Mouse (Mus musculus) limb, embryonic 14.5 days (tissue): ENCODE results near the gene Pam. TPM values are rescaled to one million over a fixed set of nuclear protein-coding genes. Genes with fewer than 3 reads are reported as not detected.

Experiments used
- ATAC-seq: fragments of 200-750 bp; cut with Nextera tagmentation; 2 replicates; pipeline ENCODE4 v1.8.0; 2017; ENCODE audit warnings: low read depth, moderate number of reproducible peaks, moderate TSS enrichment; ENCODE audit not compliant: low FRiP score
- DNase-seq: peaks from one replicate; pipeline ENCODE4 v3.0.0-alpha.2; 2015; ENCODE audit warnings: low spot score
- H3K27ac ChIP-seq: fragments of 300-500 bp; sonication (generic); replicated peaks from 2 replicates; pipeline ENCODE4 v1.5.1; 2014; ENCODE audit warnings: low read depth, mild to moderate bottlenecking, low read length, moderate library complexity, mixed read lengths
- H3K27me3 ChIP-seq: fragments of 300-500 bp; sonication (generic); 2 replicates; pipeline ENCODE4 v1.6.1; 2014; ENCODE audit warnings: low read length, mixed read lengths; ENCODE audit not compliant: control insufficient read depth, insufficient read depth
- H3K36me3 ChIP-seq: fragments of 300-500 bp; sonication (generic); 2 replicates; pipeline ENCODE4 v1.6.1; 2014; ENCODE audit warnings: mild to moderate bottlenecking, low read length, moderate library complexity, mixed read lengths; ENCODE audit not compliant: control insufficient read depth, insufficient read depth
- H3K4me1 ChIP-seq: fragments of 300-500 bp; sonication (generic); 2 replicates; pipeline ENCODE4 v1.6.1; 2014; ENCODE audit warnings: antibody characterized with exemption, low read length, mixed read lengths; ENCODE audit not compliant: control insufficient read depth, insufficient read depth
- H3K4me2 ChIP-seq: fragments of 300-500 bp; sonication (generic); replicated peaks from 2 replicates; pipeline ENCODE4 v1.6.1; 2014; ENCODE audit warnings: low read depth, mild to moderate bottlenecking, low read length, moderate library complexity; ENCODE audit not compliant: severe bottlenecking
- H3K4me3 ChIP-seq: fragments of 300-500 bp; sonication (generic); replicated peaks from 2 replicates; pipeline ENCODE4 v1.5.1; 2014; ENCODE audit warnings: low read length
- H3K9ac ChIP-seq: fragments of 300-500 bp; sonication (generic); 2 replicates; pipeline ENCODE4 v1.6.1; 2014; ENCODE audit warnings: mild to moderate bottlenecking, low read depth, low read length, moderate library complexity; ENCODE audit not compliant: severe bottlenecking
- H3K9me3 ChIP-seq: fragments of 300-500 bp; sonication (generic); 2 replicates; pipeline ENCODE4 v1.6.1; 2016; ENCODE audit warnings: low read length; ENCODE audit not compliant: control insufficient read depth
- POLR2A ChIP-seq: fragments of 200-500 bp; IDR thresholded peaks from 2 replicates; pipeline ENCODE4 v1.8.0; 2012; ENCODE audit warnings: inconsistent platforms, mild to moderate bottlenecking, moderate library complexity, borderline replicate concordance; ENCODE audit not compliant: insufficient read depth, insufficient read length; ENCODE audit errors: extremely low read depth
- WGBS: fragments of 180-500 bp; shearing (Covaris S2); extraction: QIAGEN DNeasy Blood & Tissue Kit; methylation state at CpG from one replicate; pipeline ENCODE4 v1.1.7; 2014; 5-methylcytosine and 5-hydroxymethylcytosine counted together
- polyA plus RNA-seq, 2 experiments: library from polyadenylated mRNA; depleted of rRNA in 1 of 2; stranded (reverse) in 1 of 2; unstranded in 1 of 2; fragments of >200 nt; fragmentation: Nextera tagmentation in 1 of 2; extraction: Ambion mirVana in 1 of 2; gene quantifications; 2 replicates each; pipeline versions ENCODE4 v1.2.1 to v1.2.3; 2012 to 2014

Gene Pam
- polyA plus RNA-seq, 2 experiments: 37.8 to 54.1 TPM

GRCm38 (mm10) chr1:97942966-97943365 lies 152.5 kb downstream of the Pam start:
- no peaks in the 10 kb centered on the region for H3K27me3 ChIP-seq
- DNase-seq (no peak), ATAC-seq (no peak)
- H3K4me1 ChIP-seq: no peaks in the 10 kb centered on the region
- no peak for TF ChIP-seq POLR2A
- H3K27ac ChIP-seq: no peak overlapping the region
- 53% methylated on average over 2 of the region's 2 CpGs for WGBS
- no peaks in the 10 kb centered on the region for H3K36me3 ChIP-seq
- no peak overlapping the region for H3K9ac ChIP-seq
- no peak overlapping the region for H3K4me3 ChIP-seq
- no peaks in the 10 kb centered on the region for H3K9me3 ChIP-seq
- H3K4me2 ChIP-seq: no peak overlapping the region

DNA sequence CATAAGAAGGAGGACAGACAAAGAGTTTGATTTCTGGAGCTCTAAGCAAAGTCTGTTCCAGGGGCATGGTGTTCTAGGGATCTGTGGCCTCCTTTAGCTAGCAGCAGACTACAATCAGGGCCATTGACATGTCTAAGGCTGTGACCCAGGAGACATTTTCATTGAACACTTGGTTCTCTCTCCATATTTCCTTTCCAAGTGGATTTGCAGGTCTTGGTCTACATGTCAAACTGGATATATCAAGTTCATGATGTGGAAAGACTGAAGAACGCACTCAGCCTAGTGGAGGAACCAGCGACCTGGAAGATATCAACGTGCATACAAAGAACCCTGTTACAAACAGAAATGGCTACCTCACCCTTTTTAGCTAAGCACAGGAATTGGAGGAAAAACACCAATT lies 156.9 kb downstream of the Pam start:
- WGBS: 88% methylated on average over 3 of the region's 3 CpGs
- Histone ChIP-seq H3K27me3 (no peaks in the 10 kb centered on the region), H3K4me1 (no peaks in the 10 kb centered on the region), H3K4me2 (no peak overlapping the region), H3K9ac (no peak overlapping the region), H3K4me3 (no peak overlapping the region), H3K27ac (no peak overlapping the region), H3K36me3 (no peaks in the 10 kb centered on the region), H3K9me3 (no peaks in the 10 kb centered on the region)
- no peak for DNase-seq
- TF ChIP-seq POLR2A: no peak
- no peak for ATAC-seq

DNA sequence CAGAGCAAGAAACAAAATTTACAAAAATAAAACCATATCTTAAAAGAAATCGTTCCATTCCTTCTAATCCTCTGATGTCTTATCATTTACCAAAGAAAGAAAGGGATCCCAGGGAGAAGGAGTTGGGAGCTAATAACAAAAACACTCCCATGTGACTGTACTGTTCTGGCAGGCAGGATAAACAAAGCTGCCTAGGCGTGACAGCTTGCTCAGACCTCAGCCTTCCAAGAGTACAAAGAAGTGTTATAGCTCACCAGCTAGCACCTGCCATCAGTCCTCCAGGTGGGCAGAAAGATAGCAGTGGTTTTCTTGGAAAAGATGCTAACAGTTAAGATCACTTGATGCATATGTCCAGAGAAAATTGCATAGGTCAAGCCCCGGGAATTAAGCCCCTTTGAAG lies 157.4 kb downstream of the Pam start:
- Histone ChIP-seq H3K27me3 (no peaks in the 10 kb centered on the region), H3K4me2 (no peak overlapping the region), H3K4me1 (no peaks in the 10 kb centered on the region), H3K9ac (no peak overlapping the region), H3K9me3 (no peaks in the 10 kb centered on the region), H3K4me3 (no peak overlapping the region), H3K27ac (no peak overlapping the region), H3K36me3 (no peaks in the 10 kb centered on the region)
- no peak for TF ChIP-seq POLR2A
- ATAC-seq: no peak
- DNase-seq: no peak
- 73% methylated on average over 3 of the region's 3 CpGs for WGBS

- H3K9ac ChIP-seq: no peak overlapping the region
- no peaks in the 10 kb centered on the region for H3K9me3 ChIP-seq
- H3K4me3 ChIP-seq: no peak overlapping the region
- no peak overlapping the region for H3K4me2 ChIP-seq
- ATAC-seq (no peak), DNase-seq (no peak)
- H3K27ac ChIP-seq: no peak overlapping the region
- no peak for TF ChIP-seq POLR2A
- H3K36me3 ChIP-seq: no peaks in the 10 kb centered on the region
- no peaks in the 10 kb centered on the region for H3K27me3 ChIP-seq
- H3K4me1 ChIP-seq: no peaks in the 10 kb centered on the region
These were observed 160.5 kb downstream of the Pam start for GRCm38 (mm10) chr1:97934940-97935339.

DNA sequence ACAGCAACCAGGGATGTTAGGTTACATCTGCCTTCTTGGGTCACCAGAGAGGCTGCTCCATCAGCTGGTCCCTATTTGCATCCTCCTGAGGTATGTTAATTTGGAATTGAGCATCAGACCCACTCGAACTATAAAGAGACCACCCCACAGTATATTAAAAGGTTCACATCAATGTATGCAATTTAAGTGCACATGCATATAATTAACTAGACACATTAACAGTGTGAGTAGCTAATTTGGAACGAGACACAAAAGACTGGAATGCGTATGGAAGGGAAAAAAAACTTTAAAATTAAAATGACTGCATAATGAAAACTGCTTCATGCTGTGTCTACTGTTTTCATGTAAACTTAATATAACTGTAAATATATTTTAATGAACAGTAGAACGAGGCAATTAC lies 164.2 kb downstream of the Pam start:
- Histone ChIP-seq H3K4me3 (no peak overlapping the region), H3K27me3 (no peaks in the 10 kb centered on the region), H3K4me1 (no peaks in the 10 kb centered on the region), H3K36me3 (no peaks in the 10 kb centered on the region), H3K4me2 (no peak overlapping the region), H3K27ac (no peak overlapping the region), H3K9me3 (no peaks in the 10 kb centered on the region), H3K9ac (no peak overlapping the region)
- no peak for TF ChIP-seq POLR2A
- DNase-seq: no peak
- no peak for ATAC-seq
- WGBS: 44% methylated on average over 4 of the region's 4 CpGs

GRCm38 (mm10) chr1:97929415-97930028 lies 165.9 kb downstream of the Pam start:
- WGBS: 50% methylated on average over 4 of the region's 4 CpGs

More at GRCm38 (mm10) chr1:97929415-97930028, 165.9 kb downstream of the Pam start:
- Histone ChIP-seq H3K27ac (no peak overlapping the region), H3K9me3 (no peaks in the 10 kb centered on the region), H3K9ac (no peak overlapping the region), H3K27me3 (no peaks in the 10 kb centered on the region), H3K4me1 (no peaks in the 10 kb centered on the region), H3K4me2 (no peak overlapping the region), H3K36me3 (no peaks in the 10 kb centered on the region), H3K4me3 (no peak overlapping the region)
- DNase-seq (no peak), ATAC-seq (no peak)
- TF ChIP-seq POLR2A: no peak
